Mouse (Mus musculus): ENCODE measurements around the gene Atp13a1.
A peak's percentile ranks its signal among the peaks of the same experiment; 100 is the strongest.

Gene Atp13a1

DNA sequence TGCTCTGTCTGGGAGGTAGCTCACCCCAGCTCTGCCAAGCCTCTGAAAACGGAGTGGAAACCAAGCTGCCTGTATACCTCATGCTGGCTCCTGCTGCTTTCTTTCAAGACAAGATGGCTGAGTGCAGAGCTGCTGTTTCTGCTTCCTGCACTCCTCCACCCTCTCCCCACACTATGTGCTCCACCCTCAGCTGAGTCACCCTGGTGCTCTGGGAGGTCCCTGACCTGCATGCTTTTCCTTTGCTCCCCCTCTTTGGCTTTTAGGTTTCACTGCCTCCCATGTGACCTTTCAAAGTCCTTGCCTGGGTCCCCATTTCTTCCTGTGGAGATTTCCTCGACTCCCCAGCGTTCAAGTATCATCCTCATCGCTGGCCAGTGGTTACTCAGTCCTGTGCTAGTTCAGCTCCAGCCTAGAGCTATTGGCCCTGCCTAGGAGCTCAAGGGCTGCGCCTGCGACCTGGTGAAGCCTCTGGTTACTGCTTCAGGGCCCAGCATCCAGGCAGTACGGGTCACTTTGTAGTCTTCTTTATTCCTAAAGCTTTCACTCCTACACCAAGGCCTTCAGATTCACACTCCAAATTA is 60.1 kb downstream of the Atp13a1 start:
- DNase-seq = no peak

DNA sequence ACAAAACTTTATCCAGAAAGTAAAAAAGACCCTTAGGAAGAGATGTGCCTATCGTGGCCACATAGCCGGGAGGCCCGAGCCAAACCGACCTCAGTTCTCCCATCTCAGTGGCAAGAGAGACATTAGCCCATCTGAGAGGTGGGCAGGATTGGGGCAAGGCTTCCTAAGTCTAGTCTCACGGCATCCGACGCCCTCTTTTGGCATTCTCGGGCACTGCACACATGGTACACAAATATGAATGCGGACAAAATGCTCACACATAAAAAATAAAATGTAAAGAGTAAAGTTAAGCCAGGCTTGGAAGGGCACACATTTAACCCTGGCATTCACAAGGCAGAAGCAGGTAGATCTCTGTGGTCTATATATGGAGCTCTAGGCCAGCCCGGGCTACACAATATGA is 62.9 kb downstream of the Atp13a1 start:
- DNase-seq = peak in 1 of 2 experiments; percentile 8

Data from kidney, postnatal 25 days (tissue).